Mouse (Mus musculus) spleen, postnatal 10 days (tissue): Measurements from ENCODE around the gene Mcts2.

Experiments used
- DNase-seq, 2 experiments: peaks; one replicate each; pipeline ENCODE4 v3.0.0; 2021 to 2022; ENCODE audit warnings: low spot score in 2 of 2

Mcts2 gene

DNA sequence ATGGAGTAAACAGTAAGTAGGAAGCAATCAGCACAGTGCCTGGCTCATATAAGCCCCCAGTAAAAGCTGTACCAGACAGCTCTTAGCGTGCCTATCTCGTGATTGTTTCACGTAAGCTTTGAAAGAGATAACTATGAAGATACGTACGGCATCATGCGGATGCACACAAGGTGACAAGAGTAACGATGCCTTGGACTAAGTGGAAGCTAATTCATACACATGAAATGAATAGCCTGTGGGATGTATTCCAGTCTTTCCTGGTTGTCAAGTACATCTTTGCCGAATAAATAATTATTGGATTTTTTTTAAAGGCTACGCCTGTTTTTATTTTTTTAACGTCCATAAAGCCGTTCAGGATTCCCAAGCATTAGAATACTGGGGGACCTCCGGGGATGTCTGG, 436 bp upstream of the Mcts2 start:
- no peak for DNase-seq

DNA sequence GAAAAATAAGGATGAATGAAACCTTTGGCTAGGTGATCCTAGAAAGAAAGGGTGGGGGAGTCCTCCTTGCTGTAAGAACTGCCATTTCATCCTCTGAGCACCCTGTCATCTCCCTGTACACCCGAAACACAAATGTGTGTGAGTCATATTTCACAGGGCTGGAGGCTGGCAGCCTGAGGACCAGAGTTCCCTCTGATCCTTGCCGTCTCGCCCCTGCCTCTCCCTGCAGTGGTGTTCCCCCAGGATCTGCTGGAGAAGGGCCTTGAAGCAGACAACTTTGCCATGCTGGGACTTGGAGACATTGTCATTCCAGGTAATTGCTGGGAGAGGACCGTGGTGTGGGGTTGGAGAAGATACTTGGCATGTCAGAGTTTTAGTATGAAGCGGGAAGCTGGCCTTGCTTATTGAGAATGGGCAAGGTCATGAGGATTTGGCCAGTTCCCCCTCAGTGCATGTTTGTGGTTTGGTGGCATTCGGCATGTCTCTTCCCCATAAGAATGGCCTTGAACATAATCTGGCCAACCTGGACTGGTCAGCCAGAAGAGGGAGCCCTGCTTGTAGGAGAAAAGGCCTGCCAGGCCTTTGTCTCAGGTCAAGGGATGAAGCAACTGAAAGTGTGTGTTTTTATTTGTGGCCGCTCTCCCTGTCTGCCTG, 4.9 kb downstream of the Mcts2 start:
- DNase-seq = no peak

DNA sequence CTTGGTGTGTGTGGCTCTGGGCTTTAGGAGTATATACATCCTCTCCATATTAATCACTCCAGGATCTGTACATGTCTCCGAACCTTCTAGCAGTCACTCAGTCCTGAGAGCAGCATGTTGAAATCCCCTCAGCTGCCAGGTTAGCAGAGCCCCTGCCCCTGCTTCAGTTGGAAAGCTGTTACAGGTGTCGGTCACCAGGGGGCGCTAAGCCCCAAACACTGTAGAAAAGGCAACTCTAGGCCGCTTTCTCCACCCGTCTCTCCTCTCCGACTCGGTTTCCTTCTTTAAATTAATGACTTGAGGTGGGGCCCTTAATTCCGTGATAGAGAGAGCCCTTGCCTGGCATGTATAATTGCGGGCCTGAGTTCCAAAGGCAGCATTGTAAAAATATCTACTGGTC, 6.4 kb downstream of the Mcts2 start:
- peak; percentile 64 to 80 for DNase-seq

DNA sequence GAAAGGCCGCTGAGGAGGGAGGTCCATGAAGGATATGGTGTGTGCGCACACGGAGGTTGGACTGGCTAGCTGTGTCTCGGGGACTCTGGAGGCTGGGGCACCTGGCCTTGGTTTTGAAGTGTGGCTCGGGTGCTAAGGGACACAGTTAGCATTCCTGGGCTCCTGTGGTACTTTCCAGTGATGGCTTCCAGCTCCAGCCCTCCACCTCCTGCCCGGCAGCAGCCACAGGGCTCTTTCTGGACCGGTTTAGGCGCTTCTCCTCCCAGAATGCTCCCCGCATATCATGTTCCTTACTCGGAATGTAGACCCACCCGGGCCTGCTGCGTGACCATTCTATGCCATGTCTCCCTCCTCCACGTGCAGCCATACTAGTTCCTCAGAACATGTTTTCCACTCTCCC, 6.9 kb downstream of the Mcts2 start:
- DNase-seq = no peak

DNA sequence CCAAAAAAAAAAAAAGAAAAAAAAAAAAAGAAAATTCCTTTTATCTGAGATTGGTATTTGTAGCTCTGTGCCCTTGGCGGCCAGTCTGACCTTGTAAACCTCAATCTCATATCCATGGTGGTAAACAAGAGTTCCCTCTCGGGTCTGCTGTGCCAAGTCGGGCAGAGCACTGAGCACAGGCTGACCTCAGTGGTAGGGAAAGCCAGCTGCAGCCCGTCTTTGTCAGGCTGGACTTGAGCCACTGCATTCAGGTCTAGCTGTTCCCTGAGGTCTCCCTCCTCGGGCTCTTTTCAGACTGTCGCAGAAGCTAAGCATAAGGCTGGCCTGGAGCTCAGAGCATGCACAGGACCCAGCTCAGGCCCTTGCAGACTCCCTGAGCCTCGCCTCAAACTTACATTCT, 7.9 kb downstream of the Mcts2 start:
- no peak for DNase-seq

DNA sequence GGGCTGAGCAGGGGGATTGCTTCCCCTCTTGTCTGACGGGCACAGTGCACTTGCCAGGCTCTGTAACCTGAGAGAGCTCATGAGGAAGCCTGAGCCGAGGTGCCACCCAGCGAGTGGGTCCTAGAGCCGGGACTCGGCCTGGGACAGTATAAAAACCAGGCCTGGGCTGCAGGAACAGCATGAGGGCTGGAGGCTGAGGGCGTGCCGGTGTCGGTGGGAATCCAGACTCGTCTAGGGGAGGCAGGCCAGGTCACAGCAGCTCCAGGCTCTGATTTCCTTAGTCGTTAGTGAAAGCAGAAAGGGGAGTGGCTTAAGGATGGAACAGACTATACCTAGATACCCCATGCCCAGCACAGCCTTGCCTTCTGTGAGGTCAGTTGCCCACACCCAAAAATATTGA, 9.2 kb downstream of the Mcts2 start:
- DNase-seq = no peak

DNA sequence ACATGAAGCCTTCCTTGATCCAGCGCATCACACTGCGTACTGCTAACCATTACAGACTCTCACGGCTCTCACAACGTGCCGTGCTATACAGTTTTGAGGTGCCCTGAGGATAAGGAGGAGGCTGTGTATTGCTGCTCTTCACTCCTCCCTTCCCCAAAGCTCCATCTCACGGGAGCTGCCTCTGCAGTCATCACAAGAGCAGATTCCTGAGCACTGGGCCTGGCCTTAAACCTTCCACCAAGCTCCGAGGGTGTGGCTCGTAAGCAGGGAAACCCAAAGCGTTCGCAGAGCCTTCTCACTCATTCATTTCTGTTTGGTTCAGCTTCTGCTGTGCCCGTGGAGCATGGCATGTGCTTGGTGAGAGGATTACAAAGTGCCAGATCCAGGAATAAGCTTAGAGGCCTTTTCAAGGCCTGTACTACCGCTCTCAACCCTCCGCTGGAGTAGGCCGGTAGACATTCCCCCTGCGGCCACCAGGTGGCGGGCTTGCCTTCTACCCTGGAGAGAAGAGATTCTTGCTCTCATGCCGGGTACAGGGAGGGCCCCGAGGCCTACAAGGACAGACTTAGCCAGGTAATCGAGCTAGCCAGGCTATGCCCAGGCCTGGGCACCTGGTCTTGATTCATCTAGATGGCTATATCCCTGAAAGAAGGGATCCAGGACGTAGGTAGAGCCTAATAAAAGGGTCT, 9.8 kb downstream of the Mcts2 start:
- peak; percentile 92 to 94 for DNase-seq

DNA sequence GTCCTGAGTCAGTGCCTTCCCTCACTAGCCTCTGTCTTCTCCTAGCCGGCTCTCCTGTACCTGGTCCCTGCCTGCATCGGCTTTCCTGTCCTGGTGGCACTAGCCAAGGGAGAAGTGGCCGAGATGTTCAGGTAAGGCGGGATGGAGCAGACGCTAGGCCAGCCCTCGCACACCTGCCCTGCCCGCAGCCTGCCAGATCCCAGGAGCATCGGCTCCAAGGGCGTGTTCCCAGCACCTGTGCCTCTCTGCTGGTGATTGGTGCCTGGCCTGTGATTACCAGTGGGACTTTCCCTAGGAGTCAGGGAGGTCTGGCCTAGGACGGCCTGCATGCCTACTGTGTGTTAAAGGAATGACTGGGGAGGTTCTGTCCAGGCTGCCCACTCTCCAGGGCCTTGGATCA, 13.3 kb downstream of the Mcts2 start:
- DNase-seq = no peak

DNA sequence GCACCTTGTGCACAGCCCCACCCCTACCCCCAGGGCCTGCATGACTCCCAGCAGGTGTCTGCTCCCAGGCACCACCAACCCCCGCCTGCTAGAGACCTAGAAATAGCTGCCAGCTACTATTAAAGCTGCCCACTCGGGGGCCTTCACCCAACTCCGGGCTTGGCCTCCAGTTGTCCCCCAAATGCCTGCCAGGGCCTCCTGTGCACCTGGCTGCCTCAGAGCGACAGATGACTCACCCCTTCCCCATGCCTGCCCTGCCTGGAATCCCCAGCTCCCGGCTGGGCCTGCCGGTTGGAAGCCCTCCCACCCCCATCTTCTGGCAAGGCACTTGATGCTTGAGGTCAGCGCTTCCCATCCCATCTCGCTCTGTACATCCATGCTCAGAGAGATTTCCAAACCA, 13.9 kb downstream of the Mcts2 start:
- DNase-seq = no peak

DNA sequence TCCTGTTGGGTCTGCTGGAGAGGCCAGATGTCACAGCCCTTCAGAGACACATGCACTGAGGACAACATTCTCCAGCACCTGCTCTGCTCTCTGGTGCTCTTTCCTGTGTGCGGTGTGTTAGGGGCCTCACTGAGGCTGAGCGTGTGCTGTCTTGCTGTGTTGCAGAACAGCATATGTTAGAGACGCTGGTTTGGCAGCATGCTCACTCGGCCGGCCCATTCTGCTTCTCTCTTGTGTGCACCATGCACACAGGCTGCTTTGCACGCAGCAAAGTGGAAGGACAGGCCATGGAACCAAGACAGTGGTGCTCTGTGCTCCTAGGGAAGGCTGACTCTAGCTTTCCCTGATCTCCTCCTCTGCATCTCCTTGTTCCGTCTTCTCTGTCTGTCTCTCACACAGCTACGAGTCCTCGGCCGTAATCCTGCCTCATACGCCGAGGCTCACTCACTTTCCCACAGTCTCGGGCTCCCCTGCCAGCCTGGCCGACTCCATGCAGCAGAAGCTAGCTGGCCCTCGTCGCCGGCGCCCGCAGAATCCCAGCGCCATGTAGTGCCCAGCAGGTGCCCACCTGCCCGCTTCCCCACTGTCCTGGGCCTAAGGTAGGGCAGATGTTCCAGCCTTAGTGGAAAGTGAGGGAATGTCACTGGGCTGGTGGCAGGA, 16.9 kb downstream of the Mcts2 start:
- no peak for DNase-seq

DNA sequence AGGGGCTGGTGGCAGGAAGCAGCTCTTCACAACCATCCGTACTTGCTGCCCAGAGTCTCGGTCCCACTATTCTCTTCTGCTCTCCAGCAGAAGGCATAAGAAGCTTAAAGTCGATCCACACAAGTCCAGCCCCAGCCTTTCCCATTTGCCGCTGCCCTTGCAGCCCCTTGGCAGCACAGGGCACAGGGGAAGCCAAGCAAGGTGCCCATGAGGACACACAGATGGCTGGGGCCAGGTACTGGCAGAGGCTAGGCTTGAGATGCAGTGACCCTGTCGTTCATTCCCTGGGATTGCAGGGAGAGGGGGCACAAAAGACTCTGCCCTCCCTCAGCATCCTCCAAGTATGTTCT, 17.4 kb downstream of the Mcts2 start:
- DNase-seq = no peak

DNA sequence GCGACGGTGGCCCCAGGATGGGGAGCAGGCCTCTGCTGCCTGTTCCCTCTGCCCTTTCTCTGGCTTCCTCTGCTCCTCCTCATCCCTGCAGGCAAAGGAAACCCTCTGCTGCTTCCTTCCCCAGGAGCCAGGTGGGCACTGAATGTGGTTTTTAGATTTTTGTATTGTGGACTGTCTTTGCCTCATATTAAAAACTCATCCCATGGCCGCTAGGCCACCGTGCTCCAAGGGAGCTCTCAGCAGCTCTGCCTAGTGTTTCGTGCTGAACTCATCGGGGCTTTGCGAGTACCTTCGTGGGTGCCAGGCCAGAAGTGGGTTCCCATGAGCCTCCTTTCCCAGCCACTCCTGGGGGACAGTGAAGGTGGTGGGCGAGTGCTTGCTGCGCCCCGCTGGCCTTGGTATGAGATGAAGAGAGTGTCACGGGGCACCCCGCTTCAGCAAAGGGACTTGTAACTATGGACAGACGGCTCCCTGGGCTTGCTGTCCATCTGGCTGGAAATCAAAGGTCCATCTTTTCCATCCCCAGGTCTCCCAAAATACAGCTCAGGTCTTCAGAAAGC, 18.1 kb downstream of the Mcts2 start:
- DNase-seq = no peak

DNA sequence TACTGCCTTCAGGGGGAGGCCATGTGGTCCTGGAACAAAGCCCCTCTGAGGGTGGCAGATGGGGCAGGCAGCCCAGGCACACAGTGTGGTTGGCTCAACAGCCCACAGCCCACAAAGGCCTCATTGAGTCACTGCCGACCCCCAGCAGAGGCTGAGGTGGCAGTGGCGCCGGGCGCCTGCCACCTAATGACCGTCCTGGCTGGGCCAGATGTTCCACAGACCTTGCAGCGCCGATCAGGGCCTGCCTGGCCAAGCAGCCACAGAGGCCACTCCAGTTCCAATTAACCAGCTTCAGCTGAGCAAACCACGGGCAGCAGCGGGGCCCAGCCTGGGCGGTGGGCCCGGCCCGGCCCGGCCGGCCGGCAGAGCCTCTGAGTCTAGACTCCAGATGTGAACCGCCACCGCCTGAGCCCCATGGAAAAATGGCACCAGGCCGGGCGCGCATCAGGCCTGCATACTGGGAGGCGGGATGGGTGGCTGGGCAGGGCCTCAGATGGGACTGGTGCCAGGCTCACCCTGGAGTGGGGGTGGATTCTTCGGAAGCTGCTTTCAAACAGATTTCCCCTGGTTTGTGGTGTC, 19.2 kb downstream of the Mcts2 start:
- DNase-seq = no peak

DNA sequence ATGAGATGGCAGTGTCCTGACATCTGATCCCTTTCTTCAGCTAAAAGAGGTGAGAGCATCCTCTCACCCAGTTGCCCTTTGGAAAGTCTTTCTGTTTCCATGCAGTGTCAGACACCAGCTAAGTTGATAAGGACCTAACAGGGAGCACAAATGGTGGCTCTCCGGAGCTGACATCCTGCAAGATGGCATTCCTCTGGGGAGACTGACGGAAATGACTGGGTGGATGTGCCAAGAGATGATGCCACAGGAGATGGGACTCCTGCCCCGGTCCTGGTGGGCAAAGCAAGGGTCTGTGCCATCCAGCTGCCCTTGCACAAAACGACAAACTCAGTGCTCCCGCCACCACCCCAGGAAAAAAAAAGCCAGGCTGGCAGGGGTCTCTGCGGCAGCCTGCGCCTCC, 20.4 kb downstream of the Mcts2 start:
- DNase-seq = no peak

DNA sequence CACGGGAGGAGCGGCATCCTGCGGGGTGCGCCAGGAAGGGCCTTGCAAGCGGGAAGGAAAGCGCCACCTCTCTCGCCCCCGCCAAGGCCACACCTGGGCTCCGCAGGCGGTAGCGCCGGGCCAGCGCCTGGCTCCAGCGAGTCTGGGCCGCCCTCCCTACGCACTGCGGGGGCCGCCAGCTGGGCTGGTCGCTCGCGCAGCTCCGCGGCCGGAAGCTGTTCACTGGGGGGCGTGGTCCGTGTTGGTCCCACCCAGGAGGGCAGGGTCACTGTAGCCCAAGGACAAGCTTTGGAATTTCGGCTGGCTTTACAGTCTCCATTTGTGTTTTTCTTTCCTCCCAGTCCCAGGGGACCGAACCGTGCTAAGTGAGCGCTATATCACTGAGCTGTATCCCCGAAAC, 20.8 kb downstream of the Mcts2 start:
- DNase-seq = peak in 1 of 2 experiments; percentile 55

DNA sequence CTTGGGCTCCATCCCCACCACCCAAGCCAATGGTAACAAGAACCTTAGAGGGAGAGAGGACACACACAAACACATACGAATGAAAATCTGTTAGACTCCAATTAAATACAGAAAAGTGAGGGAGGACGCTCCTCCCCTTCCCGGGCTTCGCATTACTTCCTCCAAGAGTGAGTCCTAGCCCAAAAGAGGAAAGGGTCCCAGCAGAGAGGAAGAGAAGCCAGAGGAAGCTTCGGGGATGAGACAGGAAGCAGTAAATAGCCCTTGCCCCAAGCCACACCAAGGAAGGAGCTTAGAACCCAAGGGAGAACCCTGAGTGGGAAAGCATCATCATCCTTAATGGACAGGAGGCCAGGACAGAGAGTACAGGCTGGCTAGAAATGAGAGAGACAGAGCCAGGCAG, 22.2 kb downstream of the Mcts2 start:
- no peak for DNase-seq

DNA sequence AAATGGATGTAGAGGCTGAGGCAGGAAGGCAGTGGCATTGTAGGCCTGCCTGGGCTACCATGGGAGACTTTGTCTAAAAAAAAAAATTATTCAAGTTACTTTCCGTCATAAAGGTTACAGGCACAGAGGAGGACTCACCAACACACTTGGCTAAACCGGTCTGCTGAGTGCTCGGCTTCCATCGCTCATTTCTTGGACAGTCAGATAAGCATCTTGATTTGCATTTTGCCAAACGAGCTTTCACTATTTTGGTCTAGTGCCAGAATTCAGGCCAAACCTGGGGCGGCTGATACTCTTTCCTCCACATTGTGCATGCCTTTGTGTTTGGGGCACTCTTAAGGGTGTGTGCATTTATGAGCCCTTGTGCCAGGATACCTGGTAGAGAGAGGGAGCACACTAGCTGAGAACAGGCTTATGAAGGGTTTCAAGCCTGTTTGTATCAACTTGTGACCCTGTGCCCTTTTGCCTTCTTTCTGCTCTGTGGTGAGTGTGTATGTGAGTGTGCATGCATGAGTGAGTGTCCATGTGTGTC, 29.5 kb downstream of the Mcts2 start:
- DNase-seq = no peak

DNA sequence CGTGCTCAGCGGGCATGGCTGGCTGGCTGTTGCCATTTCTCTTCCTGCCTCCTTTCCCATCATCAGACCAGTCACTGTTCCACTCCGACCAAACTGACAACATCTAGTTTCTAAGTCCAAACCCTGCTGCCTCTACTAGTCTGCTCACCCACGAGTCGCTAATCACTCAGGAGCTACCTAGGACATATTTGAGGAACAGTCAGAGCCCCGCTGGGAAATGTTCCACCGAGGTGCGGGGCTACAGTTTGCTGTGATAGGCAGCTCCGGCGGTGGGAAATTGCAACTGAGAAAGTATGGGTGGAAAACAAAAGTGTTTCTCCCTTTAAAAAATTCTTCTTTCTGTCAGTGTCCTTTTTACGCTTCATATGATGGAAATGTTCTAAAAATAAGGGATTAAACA, 30.8 kb downstream of the Mcts2 start:
- DNase-seq = no peak

DNA sequence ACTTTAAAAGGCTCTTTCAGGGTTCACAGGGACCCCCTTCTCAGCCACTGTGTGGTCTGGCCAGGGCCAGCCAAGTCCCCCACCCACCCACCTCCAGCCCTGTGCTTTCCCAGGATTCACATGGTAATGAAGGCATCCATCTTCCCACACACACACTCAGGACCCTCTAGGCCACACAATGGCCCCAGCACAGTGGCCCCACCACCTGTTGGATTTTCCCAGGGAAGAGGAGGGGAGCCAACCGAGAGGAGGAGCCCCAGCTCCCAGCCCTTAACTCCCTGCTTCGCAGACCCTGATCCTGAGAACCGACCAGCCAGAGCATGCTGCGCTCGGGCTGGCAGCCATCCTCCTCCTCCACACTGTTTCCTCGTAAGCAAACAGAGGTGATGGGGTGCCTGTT, 31.2 kb downstream of the Mcts2 start:
- DNase-seq = no peak

DNA sequence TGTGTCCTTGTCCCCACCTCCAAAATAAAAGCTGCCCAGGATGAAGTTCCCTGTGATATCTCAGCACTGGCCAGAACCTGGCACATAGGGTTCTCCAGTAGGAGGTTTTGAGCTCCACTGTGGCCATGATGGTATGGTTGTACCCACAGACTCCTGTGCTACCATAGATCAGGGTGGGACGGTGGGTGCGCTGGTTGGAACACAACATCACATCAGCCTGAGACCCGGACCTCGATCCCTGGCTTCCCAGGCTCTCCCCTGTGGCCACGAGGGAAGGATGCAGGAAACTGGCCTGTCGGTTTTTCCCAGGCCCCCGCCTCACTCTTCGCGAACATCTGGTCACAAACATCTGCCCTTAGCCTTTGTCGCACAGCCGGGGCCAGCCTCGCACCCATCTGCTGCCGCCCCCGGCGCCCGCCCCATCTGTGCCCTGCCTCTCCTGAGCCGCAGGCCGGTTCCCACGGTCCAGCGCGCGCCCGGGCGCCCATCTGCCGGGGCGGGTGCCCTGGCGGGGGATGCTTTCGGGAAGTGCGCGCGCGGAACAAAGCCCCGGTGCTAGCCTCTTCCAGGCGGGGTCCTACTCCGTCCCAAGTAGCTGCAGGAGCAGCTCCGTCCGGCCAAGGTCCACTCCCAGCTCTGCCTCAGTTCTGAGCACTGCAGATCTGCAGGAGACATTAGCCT, 37.0 kb downstream of the Mcts2 start:
- DNase-seq = peak in 1 of 2 experiments; percentile 40

DNA sequence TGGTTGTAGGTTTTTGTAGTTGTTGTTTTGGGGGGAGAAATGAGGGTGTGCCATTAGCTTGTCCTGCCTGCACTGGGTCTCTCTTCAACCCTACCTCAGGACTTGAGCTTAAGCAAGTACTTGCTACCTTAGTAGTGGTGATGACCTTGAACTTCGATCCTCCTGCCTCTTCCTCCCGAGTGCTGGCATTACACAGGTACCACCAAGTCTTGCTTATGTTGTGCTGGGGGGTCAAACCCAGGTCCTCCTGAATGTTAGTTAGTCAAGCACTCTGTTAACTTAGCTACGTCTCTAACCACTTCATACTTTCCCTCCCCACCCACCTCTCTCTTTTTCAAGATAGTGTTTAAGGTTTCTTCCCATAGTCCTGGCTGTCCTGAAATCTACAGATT, 37.5 kb downstream of the Mcts2 start:
- no peak for DNase-seq

DNA sequence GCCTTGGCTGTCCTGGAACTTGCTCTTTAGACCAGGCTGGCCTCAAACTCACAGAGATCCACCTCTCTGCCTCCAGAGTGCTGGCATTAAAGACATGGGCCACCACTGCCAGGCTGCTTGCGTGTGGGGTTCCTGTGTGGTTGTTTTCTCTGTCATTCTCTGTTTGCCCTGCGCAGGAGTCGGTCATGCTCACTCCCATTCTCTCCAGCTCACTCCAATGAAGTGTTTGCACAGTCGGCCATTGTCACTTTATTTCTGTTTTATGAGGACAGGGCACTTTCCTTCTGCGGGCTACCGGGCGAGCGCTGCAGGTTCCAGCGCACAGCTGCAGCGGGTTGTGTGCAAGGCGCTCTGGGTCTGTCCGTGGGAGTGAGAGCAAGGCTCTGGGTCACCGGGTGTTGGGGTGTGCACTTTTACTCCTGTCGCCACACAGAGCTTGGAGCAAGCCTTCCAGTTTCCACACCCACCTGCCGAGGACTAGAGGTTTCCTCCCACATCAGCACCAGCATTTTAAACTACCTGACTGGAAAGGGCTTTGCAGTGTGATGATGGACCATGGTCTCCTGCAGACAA, 38.4 kb downstream of the Mcts2 start:
- DNase-seq = no peak
